Mouse (Mus musculus) gastrocnemius, postnatal 25 days (tissue): ENCODE results near the gene Olfr739. TPM values are rescaled to one million over a fixed set of nuclear protein-coding genes. Genes with fewer than 3 reads are reported as not detected.

Experiments used
- DNase-seq: peaks from one replicate; pipeline ENCODE4 v3.0.0; 2022
- long read RNA-seq, 2 experiments: library from polyadenylated mRNA; stranded (forward); transcript quantifications; one replicate each; pipeline ENCODE4 v2.0.0; 2021
- total RNA-seq, 2 experiments: library from RNA; stranded (reverse); gene quantifications; 1 replicate in 1 of 2; 2 replicates in 1 of 2; pipeline ENCODE4 v1.2.3; 2021

Gene Olfr739
- not detected for total RNA-seq
- long read RNA-seq, experiment 1, result 0 reads
- long read RNA-seq, experiment 2, result 0 reads

- DNase-seq, result no peak
These were observed at the start of gene Olfr739 for GRCm38 (mm10) chr14:50418326-50418725. Olfr739 (plus strand) TSS chr14:50418626.

GRCm38 (mm10) chr14:50380863-50381262 is 37.6 kb upstream of the Olfr739 start, which contains the start of gene Olfr736:
Olfr736 (plus strand) TSS chr14:50381163.
- no peak for DNase-seq

- no peak for DNase-seq
These were observed 11.2 kb upstream of the Olfr739 start, which contains the start of gene Olfr738 for GRCm38 (mm10) chr14:50407268-50407667. Olfr738 (plus strand) TSS chr14:50407568.

GRCm38 (mm10) chr14:50445245-50445644 is 26.8 kb downstream of the Olfr739 start, which contains the start of gene Olfr740:
Olfr740 (plus strand) TSS chr14:50445545.
- DNase-seq, result no peak

- DNase-seq, result no peak
These were observed 54.0 kb downstream of the Olfr739 start, which contains the start of gene Olfr741 for GRCm38 (mm10) chr14:50472438-50472837. Olfr741 (plus strand) TSS chr14:50472738.

Other genes starting within 250 kb of the Olfr739 start
- not detected for gene Olfr730, start 230.4 kb upstream of the Olfr739 start, total RNA-seq
- gene Olfr731, start 176.8 kb upstream of the Olfr739 start, total RNA-seq, result not detected
- not detected for gene Olfr732, start 134.4 kb upstream of the Olfr739 start, total RNA-seq
- gene Olfr733, start 117.1 kb upstream of the Olfr739 start, total RNA-seq, result not detected
- not detected for gene Olfr734, start 91.9 kb upstream of the Olfr739 start, total RNA-seq
- gene Olfr735, start 69.8 kb upstream of the Olfr739 start, total RNA-seq, result not detected
- gene Tlr11, start 60.7 kb upstream of the Olfr739 start, total RNA-seq, result not detected
- gene Olfr736, start 37.5 kb upstream of the Olfr739 start, total RNA-seq, result not detected
- not detected for gene Olfr738, start 11.1 kb upstream of the Olfr739 start, total RNA-seq
- gene Olfr740, start 26.9 kb downstream of the Olfr739 start, total RNA-seq, result not detected
- not detected for gene Olfr741, start 54.1 kb downstream of the Olfr739 start, total RNA-seq
- not detected for gene Olfr742, start 85.0 kb downstream of the Olfr739 start, total RNA-seq
- not detected for gene Olfr743, start 103.2 kb downstream of the Olfr739 start, total RNA-seq
- not detected for gene Olfr744, start 196.3 kb downstream of the Olfr739 start, total RNA-seq
- gene Olfr745, start 220.8 kb downstream of the Olfr739 start, total RNA-seq, result not detected
- gene Olfr746, start 228.5 kb downstream of the Olfr739 start, total RNA-seq, result not detected